Comparison of ENCODE assay signal across 9 mouse cellular contexts in the genomic region with DNA sequence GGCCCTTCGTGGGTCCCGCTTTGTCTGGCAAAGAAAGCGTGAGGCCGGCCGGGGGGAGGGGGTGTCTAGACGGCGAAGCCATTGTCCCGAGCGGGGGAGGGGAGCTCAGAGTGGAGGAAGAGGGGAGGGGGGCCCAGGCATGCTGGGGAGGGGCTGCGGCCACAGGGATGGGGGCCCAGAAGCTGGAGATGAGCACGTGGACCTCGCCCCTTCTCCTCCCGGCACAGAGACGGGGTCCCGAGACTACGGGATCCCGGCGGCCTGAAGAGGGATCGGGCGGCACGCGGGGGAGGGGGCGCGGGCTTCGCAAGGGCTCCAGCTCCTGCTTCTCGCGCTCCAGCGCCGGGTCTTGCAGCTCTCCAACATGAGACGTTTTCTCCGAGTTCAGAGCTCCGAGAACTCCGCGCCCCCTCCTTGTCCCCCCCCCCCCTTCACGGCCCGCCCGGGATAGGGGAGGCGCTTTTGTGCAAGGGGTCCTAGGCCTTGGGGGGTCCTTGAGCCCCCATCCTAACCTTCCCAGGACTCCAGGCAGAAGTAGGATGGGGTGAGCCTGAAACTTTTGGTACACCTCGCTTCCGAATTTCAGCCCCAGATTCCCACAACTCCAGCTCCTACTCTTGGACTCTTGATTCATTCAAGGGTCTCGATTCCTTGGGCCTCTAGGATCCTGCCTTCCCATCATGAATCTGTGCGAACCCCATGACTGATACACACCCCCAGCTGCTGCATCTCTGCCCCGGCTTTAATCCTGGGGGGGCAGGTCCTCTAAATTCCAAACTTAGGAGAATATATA. TPM values are rescaled to one million over a fixed set of nuclear protein-coding genes. Genes with fewer than 3 reads are reported as not detected.
A peak's percentile ranks its signal among the peaks of the same experiment; 100 is the strongest.
DNase-seq lines count a peak whose midpoint lies in the region; ATAC-seq and TF ChIP-seq lines count a peak whose summit lies in the region.
"Had no signal": no experiment of that assay in that cellular context is flagged by ENCODE, and none has a peak within 500 bp of the region (broad histone marks: within the 10 kb centered on the region; RNA-seq: fewer than 3 reads in every experiment).

No protein-coding gene starts in this region.

- no peak for TF ChIP-seq RAD21 in CH12.LX (IDR thresholded peaks at IDR 0.05; ENCODE audit: low read depth, low read length)

- H3K9ac ChIP-seq in CH12.LX (ENCODE audit: insufficient read depth, low read depth) = no peak overlapping the region
- peak overlapping the region; percentile 62 for H3K9ac ChIP-seq in hindbrain, postnatal 0 days (replicated peaks; ENCODE audit: low read length)
- H3K9ac ChIP-seq in liver, postnatal 0 days (replicated peaks) = peak overlapping the region; percentile 3; the same call in 1 of the 2 replicates

- in situ Hi-C loops in CH12.LX (cut with MboI; ENCODE audit: low pct_ligation_motif_present, low pct_unique_long_range_greater_than_20kb, low sequenced_read_pairs) = no loop called here

- TF ChIP-seq EP300 in CH12.LX (IDR thresholded peaks at IDR 0.05; ENCODE audit: low read length) = no peak
- TF ChIP-seq EP300 in liver, postnatal 0 days (IDR thresholded peaks at IDR 0.05; ENCODE audit: low read depth) = no peak

- peak overlapping the region in 1 of 3 experiments; percentile 34 for H3K4me3 ChIP-seq in CH12.LX (replicated peaks in 1 of 3; ENCODE audit: low read depth in 2 of 3, low read length in 2 of 3, poor library complexity in 1 of 3)
- peak overlapping the region; percentile 41 for H3K4me3 ChIP-seq in embryonic fibroblast, embryonic 13.5 days (ENCODE audit: insufficient read depth, low read length)
- H3K4me3 ChIP-seq in hindbrain, postnatal 0 days (ENCODE audit: low read length) = peak overlapping the region; percentile 45
- peak overlapping the region; percentile 48 for H3K4me3 ChIP-seq in liver, postnatal 0 days (ENCODE audit: low read depth, low read length)

- no peak for TF ChIP-seq POLR2A in CH12.LX (IDR thresholded peaks at IDR 0.05; ENCODE audit: low read depth, low read length)
- no peak; the same call in 1 of the 2 replicates for TF ChIP-seq POLR2A in embryonic fibroblast, embryonic 13.5 days (IDR thresholded peaks at IDR 0.05; ENCODE audit: low read depth, low read length)

- H3K27me3 ChIP-seq in CH12.LX (replicated peaks) = peaks cover 30% of the 10 kb centered on the region
- H3K27me3 ChIP-seq in hindbrain, postnatal 0 days (ENCODE audit: insufficient read depth, low read length) = no peaks in the 10 kb centered on the region
- H3K27me3 ChIP-seq in liver, postnatal 0 days (ENCODE audit: insufficient read depth, low read length) = peaks cover 62% of the 10 kb centered on the region

- H3K4me2 ChIP-seq in CH12.LX (ENCODE audit: insufficient read depth, low read depth, poor library complexity, severe bottlenecking) = peak overlapping the region; percentile 99
- H3K4me2 ChIP-seq in hindbrain, postnatal 0 days (ENCODE audit: low read depth, low read length) = peak overlapping the region; percentile 83
- peak overlapping the region; percentile 80 for H3K4me2 ChIP-seq in liver, postnatal 0 days (ENCODE audit: low read depth, low read length)

- H3K9me3 ChIP-seq in CH12.LX (replicated peaks; ENCODE audit: low read length) = peaks cover 3% of the 10 kb centered on the region
- H3K9me3 ChIP-seq in hindbrain, postnatal 0 days (ENCODE audit: low read length) = no peaks in the 10 kb centered on the region
- H3K9me3 ChIP-seq in liver, postnatal 0 days (ENCODE audit: low read length) = no peaks in the 10 kb centered on the region

- peak; percentile 52 to 60 for DNase-seq in frontal cortex, postnatal 10 days (ENCODE audit: low spot score in 2 of 2)
- DNase-seq in frontal cortex, postnatal 25 days (ENCODE audit: low spot score in 2 of 2) = no peak
- DNase-seq in CH12.LX (ENCODE audit: extremely low read depth) = peak; percentile 23
- peak; percentile 88 for DNase-seq in hindbrain, postnatal 0 days (ENCODE audit: low spot score)
- peak; percentile 53 for DNase-seq in liver, postnatal 0 days
- DNase-seq in retina, postnatal 1 day = peak; percentile 91

- H3K4me1 ChIP-seq in CH12.LX (ENCODE audit: control insufficient read depth in 1 of 2, insufficient read depth in 2 of 2) = peaks cover 27 to 31% of the 10 kb centered on the region in 2 experiments
- peaks cover 7% of the 10 kb centered on the region for H3K4me1 ChIP-seq in embryonic fibroblast, embryonic 13.5 days (ENCODE audit: control insufficient read depth, insufficient read depth, low read length)
- no peaks in the 10 kb centered on the region for H3K4me1 ChIP-seq in hindbrain, postnatal 0 days (ENCODE audit: insufficient read depth, low read length)
- peaks cover 26% of the 10 kb centered on the region for H3K4me1 ChIP-seq in liver, postnatal 0 days (ENCODE audit: insufficient read depth)

- WGBS in hindbrain, postnatal 0 days = under 1% methylated on average over 17 of the region's 43 CpGs
- WGBS in liver, postnatal 0 days (ENCODE audit: insufficient replicate concordance) = 1% methylated on average over 24 of the region's 43 CpGs

- no peak for TF ChIP-seq CTCF in CH12.LX (conservative IDR thresholded peaks at IDR 0.05 in 1 of 2, IDR thresholded peaks at IDR 0.05 in 1 of 2; ENCODE audit: low read depth in 2 of 2, low read length in 2 of 2)
- TF ChIP-seq CTCF in embryonic fibroblast, embryonic 13.5 days (IDR thresholded peaks at IDR 0.05; ENCODE audit: borderline replicate concordance, insufficient read depth, low read length) = no peak
- TF ChIP-seq CTCF in hindbrain, postnatal 0 days (IDR thresholded peaks at IDR 0.05; ENCODE audit: low read depth) = no peak
- no peak for TF ChIP-seq CTCF in liver, postnatal 0 days (IDR thresholded peaks at IDR 0.05; ENCODE audit: low read depth)

- peak; percentile 74 for ATAC-seq in hindbrain, postnatal 0 days
- ATAC-seq in liver, postnatal 0 days = no peak
- no peak for ATAC-seq in monocyte, adult 5-6 weeks (replicated peaks; ENCODE audit: insufficient number of reproducible peaks, low FRiP score, low TSS enrichment, poor library complexity, severe bottlenecking)
- ATAC-seq: Patski had no signal

- H3K27ac ChIP-seq in CH12.LX (ENCODE audit: insufficient read depth, low read depth) = no peak overlapping the region
- no peak overlapping the region for H3K27ac ChIP-seq in embryonic fibroblast, embryonic 13.5 days (ENCODE audit: insufficient read depth, low read length)
- H3K27ac ChIP-seq in hindbrain, postnatal 0 days = peak overlapping the region; percentile 75
- H3K27ac ChIP-seq in liver, postnatal 0 days (ENCODE audit: low read depth) = no peak overlapping the region

- H3K79me2 ChIP-seq in CH12.LX (replicated peaks; ENCODE audit: control insufficient read depth, extremely low read depth, insufficient read depth, poor library complexity, severe bottlenecking) = no peaks in the 10 kb centered on the region

- dilution Hi-C loops in CH12.LX (cut with MboI; ENCODE audit: extremely low pct_ligation_motif_present, extremely low pct_unique_long_range_greater_than_20kb, low sequenced_read_pairs) = no loop called here

- H3K36me3 ChIP-seq in CH12.LX (replicated peaks in 1 of 2; ENCODE audit: control insufficient read depth in 1 of 2, insufficient read depth in 1 of 2, low read length in 1 of 2) = no peaks in the 10 kb centered on the region
- no peaks in the 10 kb centered on the region for H3K36me3 ChIP-seq in hindbrain, postnatal 0 days (ENCODE audit: insufficient read depth, low read length)
- H3K36me3 ChIP-seq in liver, postnatal 0 days (replicated peaks; ENCODE audit: insufficient read depth, low read length) = no peaks in the 10 kb centered on the region

TF ChIP-seq in CH12.LX, 34 proteins besides CTCF, POLR2A, EP300 and RAD21 (continues in another document):
- no peak for TF ChIP-seq JUN (IDR thresholded peaks at IDR 0.05; ENCODE audit: insufficient read depth, low read depth, low read length)
- TF ChIP-seq ZNF384 (IDR thresholded peaks at IDR 0.05; ENCODE audit: low read depth, low read length) = no peak
- TF ChIP-seq IRF4 (IDR thresholded peaks at IDR 0.05; ENCODE audit: low read depth, low read length) = no peak
- no peak for TF ChIP-seq UBTF (IDR thresholded peaks at IDR 0.05; ENCODE audit: low read depth, low read length)
- TF ChIP-seq MEF2A (IDR thresholded peaks at IDR 0.05; ENCODE audit: borderline replicate concordance, low read depth, low read length) = no peak
- TF ChIP-seq HCFC1 (IDR thresholded peaks at IDR 0.05; ENCODE audit: low read depth, low read length) = no peak
- no peak for TF ChIP-seq MAFK (IDR thresholded peaks at IDR 0.05; ENCODE audit: insufficient replicate concordance, low read length)
- no peak for TF ChIP-seq NELFE (IDR thresholded peaks at IDR 0.05; ENCODE audit: low read depth, low read length)
- TF ChIP-seq JUND (conservative IDR thresholded peaks at IDR 0.05; ENCODE audit: low read depth, low read length) = no peak
- no peak for TF ChIP-seq KAT2A (IDR thresholded peaks at IDR 0.05; ENCODE audit: insufficient replicate concordance, low read length)
- no peak for TF ChIP-seq MAZ (IDR thresholded peaks at IDR 0.05; ENCODE audit: low read depth, low read length)
- no peak for TF ChIP-seq MAX (IDR thresholded peaks at IDR 0.05; ENCODE audit: low read length)
- no peak for TF ChIP-seq POLR2AphosphoS2 (IDR thresholded peaks at IDR 0.05; ENCODE audit: low read depth, low read length)
- TF ChIP-seq TBP (conservative IDR thresholded peaks at IDR 0.05; ENCODE audit: low read depth, low read length) = no peak
- no peak for TF ChIP-seq PAX5 (IDR thresholded peaks at IDR 0.05; ENCODE audit: low read length)

RNA-seq across cellular contexts. Expression of gene Notch3, which starts 0.7 kb away (rescaled TPM):
- total RNA-seq in CH12.LX (2012; rRNA removed) = 0.08 and 0.17 TPM in 2 replicates
- total RNA-seq in CH12.LX (2014; rRNA removed) = not detected in 2 replicates
- polyA plus RNA-seq in CH12.LX (2012; ENCODE audit: insufficient read length, low read depth) = not detected in 2 replicates
- 18.8 and 20.8 TPM in 2 replicates for polyA plus RNA-seq in embryonic fibroblast, embryonic 13.5 days (2011; ENCODE audit: insufficient read length, low read depth, missing spikeins)
- 56.3 and 68.1 TPM in 2 replicates for total RNA-seq in hindbrain, postnatal 0 days (2014; rRNA removed)
- 5.8 and 6.5 TPM in 2 replicates for polyA plus RNA-seq in hindbrain, postnatal 0 days (2015; fragmentation: Nextera tagmentation; extraction: Ambion mirVana)
- 0.20 and 0.26 TPM in 2 replicates for polyA plus RNA-seq in liver, postnatal 0 days (2015; fragmentation: Nextera tagmentation; extraction: Ambion mirVana)
- not detected in 3 replicates for total RNA-seq in monocyte, adult 5-6 weeks (2017)

RNA-seq across cellular contexts. Expression of gene Ephx3, which starts 23.4 kb away (rescaled TPM):
- total RNA-seq in CH12.LX (2012; rRNA removed) = 0.21 and 0.30 TPM in 2 replicates
- 0.31 TPM in 1 of 2 replicates, not detected in the other for total RNA-seq in CH12.LX (2014; rRNA removed)
- polyA plus RNA-seq in CH12.LX (2012; ENCODE audit: insufficient read length, low read depth) = 0.20 and 0.24 TPM in 2 replicates
- not detected in 2 replicates for polyA plus RNA-seq in embryonic fibroblast, embryonic 13.5 days (2011; ENCODE audit: insufficient read length, low read depth, missing spikeins)
- total RNA-seq in hindbrain, postnatal 0 days (2014; rRNA removed) = 0.31 and 0.61 TPM in 2 replicates
- polyA plus RNA-seq in hindbrain, postnatal 0 days (2015; fragmentation: Nextera tagmentation; extraction: Ambion mirVana) = 0.48 TPM in 2 replicates
- not detected in 2 replicates for polyA plus RNA-seq in liver, postnatal 0 days (2015; fragmentation: Nextera tagmentation; extraction: Ambion mirVana)
- 0.68 TPM in 1 of 3 replicates, not detected in the others for total RNA-seq in monocyte, adult 5-6 weeks (2017)

Comparison
In these comparisons a context has a peak if more than half of its experiments do, and no peak if none do; other contexts are left out.
1. DNase-seq: peak in frontal cortex, postnatal 10 days (2 of 2), CH12.LX (single experiment), hindbrain, postnatal 0 days (single experiment), liver, postnatal 0 days (single experiment) and retina, postnatal 1 day (single experiment); none in frontal cortex, postnatal 25 days (0 of 2).
2. Peak in every context shown above with its lines, with median percentiles within 50 percentile points of each other: H3K4me2 ChIP-seq.